Mouse (Mus musculus): ENCODE results near the gene Kcnj16.

Gene Kcnj16

GRCm38 (mm10) chr11:110967762-110968135, at the start of gene Kcnj16:
Kcnj16 (plus strand) TSS chr11:110968033.
- CTCF ChIA-PET, result no interaction called here

GRCm38 (mm10) chr11:110918808-110919465, 48.9 kb upstream of the Kcnj16 start:
- CTCF ChIA-PET, result no interaction called here

GRCm38 (mm10) chr11:110935699-110936098, 32.1 kb upstream of the Kcnj16 start:
- CTCF ChIA-PET, result interaction anchor here (0.5 kb wide), 1 partner anchor 1073 kb away, joined by 4 read pairs; no protein-coding TSS in a partner anchor

- CTCF ChIA-PET, result no interaction called here
Observed at GRCm38 (mm10) chr11:110942280-110942679, 25.6 kb upstream of the Kcnj16 start.

GRCm38 (mm10) chr11:110942695-110943135, 25.1 kb upstream of the Kcnj16 start:
- CTCF ChIA-PET, result no interaction called here

- CTCF ChIA-PET, result no interaction called here
Observed at GRCm38 (mm10) chr11:110956665-110957064, 11.2 kb upstream of the Kcnj16 start.

- CTCF ChIA-PET, result no interaction called here
Observed at GRCm38 (mm10) chr11:110961592-110962021, 6.2 kb upstream of the Kcnj16 start.

- CTCF ChIA-PET, result no interaction called here
Observed at GRCm38 (mm10) chr11:110967019-110967761, 643 bp upstream of the Kcnj16 start.

- CTCF ChIA-PET, result no interaction called here
Observed at GRCm38 (mm10) chr11:110968901-110969300, 1.1 kb downstream of the Kcnj16 start.

- CTCF ChIA-PET, result no interaction called here
Observed at GRCm38 (mm10) chr11:110985508-110985907, 17.7 kb downstream of the Kcnj16 start.

- CTCF ChIA-PET, result no interaction called here
Observed at GRCm38 (mm10) chr11:110985949-110986348, 18.1 kb downstream of the Kcnj16 start.

- CTCF ChIA-PET, result interaction anchor here (0.6 kb wide), 1 partner anchor 83 kb away, joined by 3 read pairs; no protein-coding TSS in a partner anchor
Observed at GRCm38 (mm10) chr11:110993616-110994015, 25.8 kb downstream of the Kcnj16 start.

GRCm38 (mm10) chr11:110997211-110997610, 29.4 kb downstream of the Kcnj16 start:
- CTCF ChIA-PET, result no interaction called here

GRCm38 (mm10) chr11:111005103-111005502, 37.3 kb downstream of the Kcnj16 start:
- CTCF ChIA-PET, result no interaction called here

GRCm38 (mm10) chr11:111009471-111009870, 41.6 kb downstream of the Kcnj16 start:
- CTCF ChIA-PET, result no interaction called here

- CTCF ChIA-PET, result no interaction called here
Observed at GRCm38 (mm10) chr11:111016206-111016605, 48.4 kb downstream of the Kcnj16 start.

GRCm38 (mm10) chr11:111020211-111020610, 52.4 kb downstream of the Kcnj16 start:
- CTCF ChIA-PET, result no interaction called here

GRCm38 (mm10) chr11:111022681-111023281, 54.9 kb downstream of the Kcnj16 start:
- CTCF ChIA-PET, result no interaction called here

- CTCF ChIA-PET, result no interaction called here
Observed at GRCm38 (mm10) chr11:111042175-111042574, 74.3 kb downstream of the Kcnj16 start.

- CTCF ChIA-PET, result no interaction called here
Observed at GRCm38 (mm10) chr11:111043298-111043697, 75.5 kb downstream of the Kcnj16 start.

GRCm38 (mm10) chr11:111054252-111054651, 86.4 kb downstream of the Kcnj16 start:
- CTCF ChIA-PET, result no interaction called here

- CTCF ChIA-PET, result no interaction called here
Observed at GRCm38 (mm10) chr11:111054854-111055822, 87.3 kb downstream of the Kcnj16 start.

Data from spleen, embryonic (tissue).